Mouse (Mus musculus) heart, adult 2 months (tissue): Measurements from ENCODE around the gene Ubald1.

Source experiments
- CTCF ChIP-seq: fragments of 200-600 bp; IDR thresholded peaks from 2 replicates; pipeline ENCODE4 v1.8.1; 2022; ENCODE audit warnings: antibody characterized with exemption, mild to moderate bottlenecking, moderate library complexity
- EP300 ChIP-seq: fragments of 200-500 bp; IDR thresholded peaks from 2 replicates; pipeline ENCODE4 v1.6.1; 2011; ENCODE audit warnings: low read depth, low read length, control low read depth; ENCODE audit not compliant: insufficient read depth
- POLR2A ChIP-seq: fragments of 200-500 bp; IDR thresholded peaks from 2 replicates; pipeline ENCODE4 v1.6.1; 2011; ENCODE audit warnings: mild to moderate bottlenecking, low read depth, low read length, control low read depth; ENCODE audit not compliant: insufficient read depth

DNA sequence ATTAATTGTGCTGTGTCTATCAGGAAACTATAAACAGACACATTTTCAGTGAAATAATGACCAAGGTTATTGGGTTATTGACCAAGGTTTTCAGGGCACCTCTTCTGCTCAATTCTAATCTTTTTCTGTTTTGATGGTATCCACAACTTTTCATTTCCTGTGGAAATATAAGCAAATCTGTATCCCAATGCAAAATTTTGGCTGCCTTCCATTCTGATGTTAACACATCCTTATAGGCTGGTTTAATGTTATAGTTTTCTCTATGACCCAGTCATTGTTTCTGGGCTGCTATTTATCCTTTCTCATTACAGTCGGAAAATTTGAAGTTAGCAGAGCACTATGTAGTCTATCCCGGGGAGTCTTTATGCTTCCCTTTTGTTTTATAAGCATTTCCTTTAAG lies 19.6 kb upstream of the Ubald1 start:
- TF ChIP-seq POLR2A, result no peak
- no peak for TF ChIP-seq EP300
- TF ChIP-seq CTCF, result no peak
